Mouse (Mus musculus) lung, postnatal 0 days (tissue): Measurements from ENCODE around the gene Gm43638.

ENCODE experiments used
- CTCF ChIP-seq: IDR thresholded peaks from 2 replicates; pipeline ENCODE4 v1.5.1; 2016; ENCODE audit warnings: antibody characterized with exemption, mild to moderate bottlenecking
- EP300 ChIP-seq: IDR thresholded peaks from 2 replicates; pipeline ENCODE4 v1.6.1; 2016; ENCODE audit warnings: antibody characterized with exemption, mild to moderate bottlenecking, control low read depth

GRCm38 (mm10) chr5:87436264-87436663 is 50.3 kb downstream of the Gm43638 start:
- peak; percentile 53 for TF ChIP-seq CTCF
- no peak for TF ChIP-seq EP300
